Mouse (Mus musculus) lung, embryonic 14.5 days (tissue): ENCODE results near the gene Mmp20. TPM values are rescaled to one million over a fixed set of nuclear protein-coding genes. Genes with fewer than 3 reads are reported as not detected.

Source experiments
- ATAC-seq: fragments of 200-750 bp; cut with Nextera tagmentation; 2 replicates; pipeline ENCODE4 v1.8.0; 2017; ENCODE audit warnings: mild to moderate bottlenecking, moderate TSS enrichment, moderate library complexity; ENCODE audit not compliant: insufficient read depth
- DNase-seq: peaks from one replicate; pipeline ENCODE4 v3.0.0-alpha.2; 2015
- H3K27ac ChIP-seq: fragments of 300-500 bp; sonication (generic); 2 replicates; pipeline ENCODE4 v1.5.1; 2014; ENCODE audit warnings: low read depth, mild to moderate bottlenecking, moderate library complexity
- H3K27me3 ChIP-seq: fragments of 300-500 bp; sonication (generic); 2 replicates; pipeline ENCODE4 v1.6.1; 2014; ENCODE audit warnings: low read length, control low read depth; ENCODE audit not compliant: insufficient read depth
- H3K36me3 ChIP-seq: fragments of 300-500 bp; sonication (generic); 2 replicates; pipeline ENCODE4 v1.6.1; 2014; ENCODE audit warnings: control low read depth; ENCODE audit not compliant: insufficient read depth
- H3K4me1 ChIP-seq: fragments of 300-500 bp; sonication (generic); 2 replicates; pipeline ENCODE4 v1.6.1; 2014; ENCODE audit warnings: antibody characterized with exemption, control low read depth; ENCODE audit not compliant: insufficient read depth
- H3K4me2 ChIP-seq: fragments of 300-500 bp; sonication (generic); 2 replicates; pipeline ENCODE4 v1.6.1; 2014; ENCODE audit warnings: mild to moderate bottlenecking
- H3K4me3 ChIP-seq: fragments of 300-500 bp; sonication (generic); 2 replicates; pipeline ENCODE4 v1.5.1; 2014; ENCODE audit warnings: low read depth, low read length
- H3K9ac ChIP-seq: fragments of 300-500 bp; sonication (generic); 2 replicates; pipeline ENCODE4 v1.6.1; 2014
- H3K9me3 ChIP-seq: fragments of 300-500 bp; sonication (generic); 2 replicates; pipeline ENCODE4 v1.6.1; 2016; ENCODE audit warnings: low read depth, low read length, control low read depth
- CTCF ChIP-seq: IDR thresholded peaks from 2 replicates; pipeline ENCODE4 v1.5.1; 2016; ENCODE audit warnings: antibody characterized with exemption, low read depth
- WGBS: fragments of 180-500 bp; shearing (Covaris S2); extraction: QIAGEN DNeasy Blood & Tissue Kit; methylation state at CpG from one replicate; pipeline ENCODE4 v1.1.7; 2014; 5-methylcytosine and 5-hydroxymethylcytosine counted together
- polyA plus RNA-seq: library from polyadenylated mRNA; unstranded; fragments of >200 nt; fragmentation: Nextera tagmentation; extraction: Ambion mirVana; gene quantifications from 2 replicates; pipeline ENCODE4 v1.2.1, GENCODE M21; 2014

Mmp20 gene
- polyA plus RNA-seq, 1 experiment from 2014 or later = not detected

DNA sequence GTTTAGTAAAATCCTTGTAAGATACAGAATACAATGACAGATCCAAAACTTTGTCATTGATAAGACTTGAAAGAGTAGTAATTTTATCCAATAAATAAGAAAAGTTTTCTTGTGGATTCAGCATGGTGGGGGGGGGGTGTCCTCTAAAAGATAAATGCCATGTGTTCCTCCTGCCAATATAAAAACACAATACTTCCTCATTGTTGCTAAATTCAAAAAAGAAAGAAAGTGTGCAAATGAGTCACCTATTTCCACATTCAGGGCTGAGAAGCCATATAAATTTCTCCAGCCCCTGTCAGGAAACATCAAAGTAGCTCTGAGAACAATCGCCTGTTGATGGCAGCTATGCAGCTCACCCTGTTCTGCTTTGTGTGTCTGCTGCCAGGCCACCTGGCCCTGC is 63.8 kb downstream of the Mmp20 start, which contains the start of gene Mmp7:
Mmp7 (plus strand) TSS at position 301 of the 400 bp plus-strand sequence.
- ATAC-seq (no peak), DNase-seq (no peak)
- H3K9me3 ChIP-seq = no peaks in the 10 kb centered on the region
- no peak within 1 kb of the TSS for H3K27ac ChIP-seq
- H3K9ac ChIP-seq = no peak within 1 kb of the TSS
- no peaks in the 10 kb centered on the region for H3K4me1 ChIP-seq
- H3K4me3 ChIP-seq = no peak within 1 kb of the TSS
- no peaks in the 10 kb centered on the region for H3K36me3 ChIP-seq
- no peak within 1 kb of the TSS for H3K4me2 ChIP-seq
- H3K27me3 ChIP-seq = no peaks in the 10 kb centered on the region
- TF ChIP-seq CTCF = no peak
- 58% methylated on average over 1 of the region's 1 CpGs for WGBS

DNA sequence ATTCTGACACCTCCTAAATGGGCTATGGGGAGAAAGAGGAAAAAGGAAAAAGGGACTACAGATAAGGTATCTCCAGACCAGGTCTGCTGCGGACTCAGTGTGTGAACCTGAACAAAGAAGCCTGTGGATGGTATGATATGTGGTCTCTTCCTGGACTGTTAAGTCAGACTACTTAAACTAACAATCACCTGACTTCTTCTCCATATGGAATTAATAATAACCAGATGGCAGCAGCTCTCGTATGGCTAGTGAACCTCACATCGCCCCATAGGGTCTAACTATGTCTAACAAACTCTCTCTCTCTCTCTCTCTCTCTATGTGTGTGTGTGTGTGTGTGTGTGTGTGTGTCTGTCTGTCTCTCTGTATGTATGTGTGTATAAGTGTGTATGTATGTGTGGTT is 65.9 kb downstream of the Mmp20 start:
- DNase-seq (no peak), ATAC-seq (no peak)
- no peak overlapping the region for H3K9ac ChIP-seq
- no peaks in the 10 kb centered on the region for H3K27me3 ChIP-seq
- no peak overlapping the region for H3K27ac ChIP-seq
- no peaks in the 10 kb centered on the region for H3K9me3 ChIP-seq
- H3K4me3 ChIP-seq = no peak overlapping the region
- no peak for TF ChIP-seq CTCF
- no peaks in the 10 kb centered on the region for H3K36me3 ChIP-seq
- WGBS = 75% methylated on average over 3 of the region's 3 CpGs
- no peak overlapping the region for H3K4me2 ChIP-seq
- no peaks in the 10 kb centered on the region for H3K4me1 ChIP-seq

DNA sequence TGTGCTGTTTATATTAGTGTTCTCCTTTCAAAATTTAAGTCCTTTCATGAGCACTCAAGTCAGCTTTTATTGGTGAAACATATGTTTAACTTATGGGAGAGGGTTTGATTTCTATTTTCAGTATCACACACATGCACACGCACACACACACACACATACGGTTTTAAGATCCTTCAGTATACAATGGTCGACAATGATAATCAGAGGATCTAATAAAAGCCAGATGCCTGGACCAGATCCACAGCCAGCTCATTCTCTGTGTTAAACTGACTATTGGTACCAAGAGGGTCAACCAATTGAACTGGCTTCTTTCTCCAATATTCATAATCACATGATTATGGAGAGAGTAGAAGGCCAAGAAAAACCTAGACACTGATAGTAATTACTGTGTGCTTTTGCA is 67.6 kb downstream of the Mmp20 start:
- ATAC-seq (no peak), DNase-seq (no peak)
- 80% methylated on average over 3 of the region's 3 CpGs for WGBS
- Histone ChIP-seq H3K36me3 (no peaks in the 10 kb centered on the region), H3K9ac (no peak overlapping the region), H3K4me3 (no peak overlapping the region), H3K27ac (no peak overlapping the region), H3K27me3 (no peaks in the 10 kb centered on the region), H3K9me3 (no peaks in the 10 kb centered on the region), H3K4me1 (no peaks in the 10 kb centered on the region), H3K4me2 (no peak overlapping the region)
- TF ChIP-seq CTCF = no peak

DNA sequence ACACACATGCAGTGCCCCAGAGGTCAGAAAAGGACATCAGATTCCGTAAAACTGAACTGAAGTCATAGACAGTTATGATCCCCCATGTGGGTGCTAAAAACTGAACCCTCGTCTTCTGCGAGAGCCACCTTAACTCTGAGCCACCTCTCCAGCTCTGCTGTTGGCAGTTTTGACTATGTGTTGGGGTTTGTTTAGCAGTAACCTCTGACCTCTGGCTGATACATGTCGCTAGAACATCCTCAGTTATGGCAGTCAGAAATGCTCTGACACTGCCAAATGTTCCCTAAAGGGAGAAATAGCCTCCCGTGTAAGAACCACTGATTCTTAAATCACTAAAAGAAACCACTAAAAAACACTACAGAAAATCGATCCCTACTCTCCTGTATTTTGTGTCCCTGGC is 80.7 kb downstream of the Mmp20 start:
- Histone ChIP-seq H3K9me3 (no peaks in the 10 kb centered on the region), H3K4me1 (no peaks in the 10 kb centered on the region), H3K27me3 (no peaks in the 10 kb centered on the region), H3K4me3 (no peak overlapping the region), H3K4me2 (no peak overlapping the region), H3K36me3 (no peaks in the 10 kb centered on the region), H3K27ac (no peak overlapping the region), H3K9ac (no peak overlapping the region)
- TF ChIP-seq CTCF = no peak
- ATAC-seq = peak; percentile 41; the same call in 1 of the 2 replicates
- peak; percentile 36 for DNase-seq
- WGBS = 29% methylated on average over 6 of the region's 6 CpGs

DNA sequence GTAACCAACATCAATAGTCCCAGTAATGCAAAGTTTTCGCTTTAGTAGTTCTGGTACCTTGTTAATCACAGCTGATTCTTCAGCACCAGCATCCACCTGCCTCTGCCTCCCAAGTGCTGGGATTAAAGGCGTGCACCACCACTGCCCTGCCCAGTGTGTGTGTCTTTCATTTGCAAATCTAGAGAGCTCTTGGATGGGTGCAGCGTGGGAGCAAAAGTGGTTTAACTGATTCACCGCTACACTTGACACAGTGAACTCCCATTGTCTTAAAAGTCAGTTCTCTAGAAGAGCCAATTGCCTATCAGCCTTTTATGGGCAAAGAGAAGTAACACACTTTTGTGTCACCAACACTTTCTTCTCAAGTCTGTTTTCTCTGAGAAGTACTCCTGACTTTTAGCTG is 83.2 kb downstream of the Mmp20 start:
- no peak overlapping the region for H3K27ac ChIP-seq
- no peak overlapping the region for H3K9ac ChIP-seq
- H3K4me3 ChIP-seq = no peak overlapping the region
- no peaks in the 10 kb centered on the region for H3K36me3 ChIP-seq
- H3K9me3 ChIP-seq = no peaks in the 10 kb centered on the region
- WGBS = 77% methylated on average over 4 of the region's 4 CpGs
- no peaks in the 10 kb centered on the region for H3K4me1 ChIP-seq
- DNase-seq (no peak), ATAC-seq (no peak)
- no peak for TF ChIP-seq CTCF
- no peaks in the 10 kb centered on the region for H3K27me3 ChIP-seq
- no peak overlapping the region for H3K4me2 ChIP-seq

DNA sequence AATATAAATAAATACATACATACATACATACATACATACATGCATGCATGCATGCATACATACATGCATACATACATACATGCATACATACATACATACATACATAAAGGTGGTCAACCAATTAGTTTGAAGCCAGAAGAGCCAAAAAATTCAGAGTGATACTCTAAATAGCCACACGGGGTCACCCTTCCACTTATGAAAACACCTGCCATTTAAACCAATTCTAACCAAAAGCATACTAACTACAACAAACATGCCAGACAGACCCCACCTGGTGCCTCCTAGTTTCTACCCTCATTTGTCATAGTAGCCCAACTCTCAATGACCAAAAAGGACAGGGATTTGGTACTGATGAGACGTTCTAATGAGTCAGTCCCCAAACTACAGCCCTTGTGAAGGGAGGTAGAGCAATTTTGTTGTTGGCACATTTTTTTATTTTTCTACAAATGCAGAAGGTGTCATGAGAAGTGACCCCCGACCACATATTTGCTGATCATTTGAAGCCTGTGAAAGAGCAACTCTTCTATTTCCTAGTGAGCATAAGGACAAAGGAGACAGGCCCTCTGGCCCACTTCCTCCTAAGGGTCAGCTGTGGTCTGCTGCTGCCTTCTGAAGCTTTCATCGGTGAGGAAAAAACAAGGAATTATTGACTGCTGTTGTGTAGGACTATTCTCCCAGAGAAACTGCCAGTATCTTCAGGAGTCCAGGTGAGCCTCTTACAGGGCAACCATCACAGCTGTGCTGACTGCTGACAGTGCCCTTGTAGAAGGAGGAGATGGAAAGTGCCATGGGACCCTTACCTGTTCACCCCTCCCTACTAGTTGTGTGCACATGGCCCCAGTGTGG is 86.3 kb downstream of the Mmp20 start:
- no peaks in the 10 kb centered on the region for H3K9me3 ChIP-seq
- no peak overlapping the region for H3K4me2 ChIP-seq
- H3K9ac ChIP-seq = no peak overlapping the region
- DNase-seq (peak; percentile 81), ATAC-seq (peak; percentile 68; the same call in 1 of the 2 replicates)
- no peaks in the 10 kb centered on the region for H3K27me3 ChIP-seq
- H3K4me1 ChIP-seq = no peaks in the 10 kb centered on the region
- no peaks in the 10 kb centered on the region for H3K36me3 ChIP-seq
- TF ChIP-seq CTCF = peak; percentile 72
- 36% methylated on average over 4 of the region's 4 CpGs for WGBS
- no peak overlapping the region for H3K27ac ChIP-seq
- H3K4me3 ChIP-seq = no peak overlapping the region

DNA sequence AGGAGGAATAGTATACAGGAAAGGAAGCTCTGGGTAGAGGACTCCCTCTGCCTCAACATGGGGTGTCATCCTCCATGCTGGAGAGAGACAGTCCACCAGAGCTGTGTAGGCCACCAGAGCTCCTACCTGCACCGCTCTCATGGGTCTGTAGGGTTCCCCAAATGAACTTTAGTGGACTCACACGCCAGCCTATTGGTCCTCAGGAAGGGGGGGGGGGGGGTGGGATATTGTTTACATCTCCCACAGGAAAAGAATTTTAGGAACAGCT is 86.8 kb downstream of the Mmp20 start:
- Histone ChIP-seq H3K4me3 (no peak overlapping the region), H3K4me1 (no peaks in the 10 kb centered on the region), H3K27me3 (no peaks in the 10 kb centered on the region), H3K27ac (no peak overlapping the region), H3K9me3 (no peaks in the 10 kb centered on the region), H3K4me2 (no peak overlapping the region), H3K9ac (no peak overlapping the region), H3K36me3 (no peaks in the 10 kb centered on the region)
- TF ChIP-seq CTCF = no peak
- DNase-seq (no peak), ATAC-seq (no peak)
- WGBS = 64% methylated on average over 2 of the region's 2 CpGs

DNA sequence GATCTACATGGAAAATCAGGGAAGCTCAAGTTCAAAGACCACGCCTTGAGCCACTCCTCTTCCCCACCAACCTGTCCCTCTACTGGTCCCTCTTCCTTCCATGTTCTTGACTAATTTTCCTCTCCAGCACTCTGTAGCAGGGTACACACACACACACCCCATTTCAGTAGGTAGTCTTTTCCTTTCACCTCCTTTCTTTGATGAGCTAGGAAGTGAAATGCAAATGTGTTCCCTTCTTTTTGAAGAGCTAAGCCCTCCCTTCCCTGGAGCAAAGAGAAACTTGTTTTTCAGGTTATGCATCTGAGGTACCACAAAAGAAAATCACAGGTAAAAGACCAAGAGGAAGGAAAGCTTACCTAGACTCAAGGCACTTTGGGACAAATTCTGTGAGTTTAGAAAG is 93.5 kb downstream of the Mmp20 start:
- DNase-seq (peak; percentile 8), ATAC-seq (peak; percentile 24; the same call in 1 of the 2 replicates)
- Histone ChIP-seq H3K9ac (no peak overlapping the region), H3K4me2 (no peak overlapping the region), H3K9me3 (no peaks in the 10 kb centered on the region), H3K36me3 (no peaks in the 10 kb centered on the region), H3K4me3 (no peak overlapping the region), H3K27ac (no peak overlapping the region), H3K4me1 (no peaks in the 10 kb centered on the region), H3K27me3 (no peaks in the 10 kb centered on the region)
- TF ChIP-seq CTCF = no peak
- WGBS = 80% methylated on average over 1 of the region's 1 CpGs

Other genes with a start within 250 kb of the Mmp20 start
- not detected in 2 replicates for gene Mmp1b, start 240.2 kb upstream of the Mmp20 start, polyA plus RNA-seq
- not detected in 2 replicates for gene Mmp3, start 182.4 kb upstream of the Mmp20 start, polyA plus RNA-seq
- not detected in 2 replicates for gene Mmp10, start 125.9 kb upstream of the Mmp20 start, polyA plus RNA-seq
- gene Mmp8, start 69.8 kb upstream of the Mmp20 start, polyA plus RNA-seq = 0.24 and 0.69 TPM in 2 replicates
- not detected in 2 replicates for gene Mmp27, start 56.8 kb upstream of the Mmp20 start, polyA plus RNA-seq
- gene Mmp7, start 63.9 kb downstream of the Mmp20 start, polyA plus RNA-seq = 0.17 and 0.23 TPM in 2 replicates
- gene Tmem123, start 135.8 kb downstream of the Mmp20 start, polyA plus RNA-seq = 145 and 156 TPM in 2 replicates
- 36.2 and 37.3 TPM in 2 replicates for gene Birc2, start 208.8 kb downstream of the Mmp20 start, polyA plus RNA-seq
- 5.6 and 7.9 TPM in 2 replicates for gene Birc3, start 245.0 kb downstream of the Mmp20 start, polyA plus RNA-seq